Mouse (Mus musculus) brain, embryonic 14.5 days (tissue): ENCODE measurements around the gene Rufy2.

Experiments used
- CTCF ChIP-seq: fragments of 200-500 bp; IDR thresholded peaks from 2 replicates; pipeline ENCODE4 v1.5.1; 2012; ENCODE audit warnings: inconsistent platforms, mild to moderate bottlenecking, moderate library complexity, borderline replicate concordance; ENCODE audit not compliant: insufficient read depth, insufficient read length; ENCODE audit errors: extremely low read depth
- POLR2A ChIP-seq: fragments of 200-500 bp; IDR thresholded peaks from 2 replicates; pipeline ENCODE4 v1.6.1; 2012; ENCODE audit warnings: mild to moderate bottlenecking, inconsistent platforms, borderline replicate concordance; ENCODE audit not compliant: poor library complexity, insufficient read depth, insufficient read length, severe bottlenecking; ENCODE audit errors: extremely low read depth

DNA sequence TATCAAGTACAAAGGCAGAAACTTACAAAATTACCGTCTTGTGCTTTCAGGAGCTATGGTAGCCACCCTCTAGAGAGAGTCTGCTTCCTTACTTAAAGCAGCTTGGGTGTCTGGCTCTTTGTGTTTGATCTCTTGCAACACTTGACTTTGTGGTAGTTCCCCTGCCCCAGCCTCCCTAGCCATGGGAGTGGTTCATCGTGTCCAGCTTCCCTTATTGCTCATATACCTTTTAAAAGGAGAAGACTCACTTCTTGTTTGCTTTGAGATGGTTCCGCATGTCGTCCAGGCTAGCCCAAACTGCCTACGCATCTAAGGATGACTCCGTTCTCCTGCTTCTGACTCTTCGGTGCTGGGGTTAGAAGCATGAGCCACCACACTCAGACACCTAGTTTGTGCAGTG, 31.5 kb upstream of the Rufy2 start:
- no peak for TF ChIP-seq POLR2A
- no peak for TF ChIP-seq CTCF
